Mouse (Mus musculus) kidney, postnatal 25 days (tissue): ENCODE measurements at regions not wholly inside any gene's neighbourhood (a gene's known extent, or its start where the extent isn't known, plus 50 kb on each side); places are given as distances from the start of the nearest gene placed in this dataset.
"Not testable (repeated sequence)": the region's sequence is repeated elsewhere in the genome, so short reads cannot be mapped to it uniquely, and the experiment has no call there.

Experiments used
- DNase-seq, 2 experiments: peaks; one replicate each; pipeline ENCODE4 v3.0.0; 2021; ENCODE audit warnings: mixed read lengths in 2 of 2

DNA sequence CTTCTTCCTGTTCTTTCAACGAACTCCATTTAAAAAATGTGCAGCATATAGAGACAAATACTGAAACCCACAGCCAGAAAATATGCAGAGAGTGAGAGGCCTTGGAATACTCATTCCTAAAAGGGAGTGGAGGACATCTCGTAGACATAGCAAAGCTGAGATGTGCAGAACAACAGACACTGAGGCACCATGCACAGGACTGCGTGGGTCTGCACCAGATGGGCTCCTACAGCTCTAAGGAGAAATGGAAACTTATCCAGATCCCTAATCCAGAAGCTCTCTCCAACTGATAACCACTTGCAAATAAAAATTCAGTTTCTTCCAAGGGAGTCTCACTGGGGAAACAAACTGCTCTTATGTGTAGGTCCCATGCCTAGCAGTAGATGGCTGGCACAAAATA, 101.6 kb downstream of the Slc25a24 start:
- DNase-seq, result no peak

DNA sequence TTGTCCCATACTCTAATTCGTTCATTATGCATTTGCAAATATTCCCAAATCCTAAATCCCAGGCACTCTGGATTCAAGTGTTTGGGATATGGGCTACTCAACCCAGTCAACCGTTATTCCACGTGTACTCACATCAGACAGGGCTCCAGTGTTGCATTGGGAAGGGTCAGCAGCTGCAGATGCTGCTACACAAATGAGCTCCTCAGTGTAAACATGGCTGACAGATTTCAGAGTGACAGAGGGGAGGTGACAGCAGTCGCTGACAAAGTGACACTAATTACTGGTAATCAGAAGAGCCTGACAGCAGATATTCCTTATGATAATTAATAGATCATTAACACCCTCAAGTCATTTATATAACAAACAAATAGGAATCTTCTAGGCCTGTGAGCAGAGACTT, 106.2 kb upstream of the Vav3 start:
- DNase-seq, result no peak

DNA sequence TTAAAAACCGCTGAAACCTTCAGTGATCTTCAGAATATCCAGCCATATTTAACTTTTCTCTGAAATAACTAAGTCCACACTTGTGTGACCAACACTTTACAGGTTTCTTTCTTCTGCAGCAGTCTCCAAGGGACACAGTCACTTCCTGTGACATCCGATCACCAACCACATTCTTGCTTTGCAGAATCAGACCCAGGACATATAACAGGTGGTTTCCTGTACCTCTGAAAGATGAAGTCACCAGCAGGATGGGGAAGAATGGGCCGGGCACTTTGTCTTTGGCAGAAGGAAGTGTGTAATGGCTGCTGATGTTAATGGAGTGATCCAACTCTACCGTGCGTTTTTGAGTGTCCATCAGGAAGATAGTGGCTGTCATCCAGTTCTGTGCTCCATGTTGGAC, 103.5 kb upstream of the Vav3 start:
- no peak for DNase-seq

DNA sequence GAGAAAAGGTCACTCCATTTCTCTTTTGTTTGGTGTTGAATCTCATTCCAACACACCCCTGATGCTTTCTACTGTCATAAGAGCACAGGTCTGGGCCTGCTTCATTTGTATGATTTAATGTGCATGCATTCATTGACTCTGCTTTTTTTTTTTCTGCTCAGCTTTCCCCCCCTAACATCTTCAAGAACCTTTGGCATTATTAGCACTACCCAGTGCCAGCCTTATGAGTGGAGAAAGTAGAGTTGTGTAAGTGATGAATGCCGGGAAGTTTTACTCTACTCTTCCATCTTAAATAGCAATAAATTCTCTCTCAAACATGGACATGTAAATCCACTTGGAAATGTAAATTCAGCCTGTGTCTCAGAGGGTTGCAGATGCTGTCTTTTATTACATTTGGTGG, 97.0 kb upstream of the Vav3 start:
- no peak for DNase-seq

DNA sequence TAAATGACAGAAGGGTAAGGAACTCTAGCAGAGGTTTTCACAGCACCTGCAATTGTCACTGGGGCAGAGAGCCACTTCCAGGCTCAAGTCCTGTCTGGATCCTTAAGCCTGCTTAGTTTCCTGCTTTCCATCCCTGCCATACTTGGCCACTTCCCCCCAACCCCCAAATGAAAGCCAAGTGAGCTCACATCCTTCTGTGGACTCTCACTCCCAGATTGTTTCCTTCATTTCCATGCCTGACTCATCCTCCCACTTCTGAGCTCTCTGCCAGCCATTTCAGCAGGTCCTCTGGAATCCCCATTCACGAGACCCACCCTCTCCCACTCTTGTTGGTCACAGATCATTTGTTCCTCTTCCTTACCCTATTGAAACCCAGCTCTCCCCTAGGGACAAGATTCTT, 91.7 kb upstream of the Vav3 start:
- no peak for DNase-seq

DNA sequence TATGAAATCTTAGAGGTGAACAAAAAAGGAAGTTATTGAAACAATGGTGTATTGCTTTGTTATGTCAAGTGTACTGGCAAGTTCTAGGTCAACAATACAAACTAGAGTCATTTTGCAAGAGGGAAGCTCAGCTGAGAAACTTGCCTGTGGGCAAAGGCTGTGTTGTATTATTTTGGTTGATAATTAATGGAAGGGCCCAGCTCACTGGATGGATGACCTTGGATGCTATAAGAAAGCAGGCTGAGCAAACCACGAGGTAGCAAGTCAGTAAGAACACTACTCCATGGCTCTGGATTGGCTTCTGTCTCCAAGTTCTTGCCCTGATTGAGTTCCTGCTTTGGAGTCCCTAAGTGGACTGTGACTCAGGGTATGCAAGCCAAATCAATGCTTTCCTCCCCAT, 91.1 kb upstream of the Vav3 start:
- DNase-seq, result peak in 1 of 2 experiments; percentile 13

DNA sequence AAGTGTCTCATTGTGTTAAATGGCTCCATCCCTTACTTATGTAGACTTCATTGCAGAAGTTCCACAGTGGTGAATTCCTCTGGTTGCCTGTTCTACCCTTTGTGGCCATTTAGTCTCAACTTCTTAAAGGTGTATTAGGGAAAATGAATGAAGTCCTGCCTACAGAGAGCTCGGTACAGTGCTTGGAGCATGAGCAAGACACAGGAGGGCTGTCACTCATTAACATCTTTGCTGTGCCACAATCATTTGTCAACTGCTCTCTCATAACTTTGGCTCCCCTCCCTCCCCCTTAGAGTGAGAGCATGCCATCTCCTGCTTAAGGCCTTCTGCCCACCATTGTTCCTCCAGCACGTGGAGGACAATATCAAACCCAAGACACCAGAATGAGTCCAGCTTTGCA, 90.5 kb upstream of the Vav3 start:
- no peak for DNase-seq

DNA sequence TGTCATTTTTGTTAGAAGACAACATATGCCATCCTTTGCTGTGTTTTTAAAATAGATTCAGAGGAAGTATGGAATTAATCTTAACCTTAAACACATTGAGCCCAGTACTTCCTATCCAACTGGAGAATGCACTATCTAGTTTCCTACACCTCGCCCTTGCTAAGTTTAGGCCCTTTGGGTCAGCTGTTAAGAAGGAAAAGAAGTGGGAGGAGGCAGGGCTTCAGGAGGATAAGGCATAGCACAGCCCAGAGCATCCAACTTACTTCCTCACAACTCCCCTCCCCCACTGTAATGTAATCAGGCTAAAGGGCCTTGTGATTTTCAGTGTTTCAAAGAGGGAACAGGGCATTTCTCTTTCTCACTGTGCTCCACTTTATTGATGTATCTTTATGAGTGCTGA, 88.7 kb upstream of the Vav3 start:
- DNase-seq, result peak in 1 of 2 experiments; percentile 13

DNA sequence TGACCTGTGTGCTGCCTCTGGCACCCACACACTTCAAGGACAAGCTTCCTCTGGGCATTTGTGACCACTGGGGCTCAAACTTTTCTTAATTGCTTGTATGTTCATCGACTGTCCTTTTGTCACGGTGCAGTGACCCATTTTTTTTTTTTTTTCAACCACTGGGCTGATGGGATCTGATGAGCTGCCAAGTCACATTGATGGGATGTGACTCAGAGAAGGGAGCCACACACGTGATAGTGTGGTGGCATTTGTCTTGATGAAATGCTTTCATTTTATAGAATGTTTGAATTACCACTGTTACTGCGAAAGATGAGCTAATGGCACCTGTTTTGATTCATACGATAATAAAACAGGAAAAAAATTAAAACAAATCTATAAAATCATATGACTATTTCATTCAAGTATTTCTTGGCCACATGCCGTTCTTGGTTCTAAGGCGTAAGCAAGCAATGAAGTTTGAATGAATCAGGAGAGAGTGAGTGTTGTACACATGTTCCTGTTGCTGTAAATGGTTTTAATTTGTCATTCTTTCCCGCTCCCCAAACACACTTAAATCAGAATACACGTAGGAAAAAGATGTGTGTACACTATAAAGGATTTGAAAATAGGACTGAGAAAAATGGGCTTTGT, 86.3 kb upstream of the Vav3 start:
- no peak for DNase-seq

DNA sequence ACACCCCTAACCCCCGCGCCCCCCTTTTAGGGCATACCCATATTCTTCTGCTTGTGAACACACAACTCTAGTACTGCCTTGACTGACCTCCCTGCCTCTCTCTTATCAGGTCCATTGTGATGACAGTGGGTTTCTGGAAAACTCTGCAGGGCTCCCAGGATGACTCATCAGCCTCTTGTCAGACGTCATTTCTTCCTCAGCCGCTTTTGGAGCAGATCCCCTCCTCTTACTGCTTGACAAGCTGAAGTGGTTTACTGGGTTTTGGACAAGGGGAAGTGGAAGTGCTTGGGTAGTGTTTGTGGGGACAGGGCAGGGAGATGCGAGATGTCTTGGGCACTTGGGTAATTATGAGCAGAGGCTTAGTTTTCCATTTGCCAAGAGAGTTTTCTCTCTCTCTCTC, 85.5 kb upstream of the Vav3 start:
- DNase-seq, result no peak

DNA sequence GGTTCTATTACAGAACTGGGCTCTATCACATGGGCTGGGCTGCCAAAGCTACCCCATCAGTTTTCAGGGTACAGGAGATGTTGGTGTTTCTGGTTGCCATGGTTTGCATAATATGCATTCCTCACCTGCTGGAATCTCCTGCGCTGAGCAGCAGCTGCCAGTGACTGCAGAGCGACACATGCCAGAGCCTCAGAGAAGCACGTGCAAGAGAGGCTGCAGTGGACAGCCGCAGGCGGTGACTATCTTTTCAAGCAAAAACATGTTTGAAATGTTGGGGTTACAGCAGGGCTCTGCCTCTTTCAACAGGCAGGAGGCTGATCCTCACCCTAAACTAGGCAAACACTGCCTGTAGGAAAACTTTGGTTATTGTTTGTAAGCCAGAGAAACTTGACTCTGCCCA, 83.7 kb upstream of the Vav3 start:
- no peak for DNase-seq

DNA sequence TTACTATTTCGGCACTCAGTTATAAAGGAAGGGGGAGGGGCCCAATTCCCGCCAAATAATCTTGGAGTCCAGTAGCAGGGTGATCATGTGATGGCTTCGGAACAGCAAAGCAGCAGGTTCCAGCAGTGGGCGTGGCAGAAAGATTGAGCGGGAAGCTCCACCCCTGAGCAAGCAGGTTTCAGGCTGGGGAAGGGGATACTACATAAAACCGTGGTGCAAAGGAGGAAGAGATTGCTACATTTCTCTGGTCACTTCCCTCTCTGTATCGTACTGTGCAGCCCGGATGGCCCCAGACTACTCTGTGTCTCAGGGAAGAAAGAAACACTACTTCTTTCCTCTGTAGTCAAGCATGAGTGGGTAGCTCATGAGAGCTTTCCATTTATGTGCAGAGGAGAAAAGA, 73.5 kb upstream of the Vav3 start:
- not testable (repeated sequence) for DNase-seq

DNA sequence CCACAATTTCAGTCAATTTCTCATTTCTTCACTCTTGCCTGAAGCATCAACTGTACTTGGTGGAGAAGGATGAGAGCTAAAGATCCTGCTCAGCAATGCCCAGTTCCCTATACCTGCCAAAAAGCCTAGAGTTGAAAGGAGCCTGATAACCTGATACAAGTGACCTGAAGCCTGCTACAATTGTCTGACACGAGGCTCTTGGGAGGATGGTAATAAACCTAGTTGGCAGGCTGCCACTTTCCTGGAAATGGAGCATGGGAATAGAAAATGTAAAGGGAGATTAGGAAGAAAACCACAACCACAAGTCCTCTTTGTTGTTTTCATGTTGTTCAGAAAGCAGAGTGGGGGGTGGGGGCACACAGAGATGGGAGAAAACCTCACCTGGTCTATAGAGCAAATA, 69.7 kb upstream of the Vav3 start:
- no peak for DNase-seq

DNA sequence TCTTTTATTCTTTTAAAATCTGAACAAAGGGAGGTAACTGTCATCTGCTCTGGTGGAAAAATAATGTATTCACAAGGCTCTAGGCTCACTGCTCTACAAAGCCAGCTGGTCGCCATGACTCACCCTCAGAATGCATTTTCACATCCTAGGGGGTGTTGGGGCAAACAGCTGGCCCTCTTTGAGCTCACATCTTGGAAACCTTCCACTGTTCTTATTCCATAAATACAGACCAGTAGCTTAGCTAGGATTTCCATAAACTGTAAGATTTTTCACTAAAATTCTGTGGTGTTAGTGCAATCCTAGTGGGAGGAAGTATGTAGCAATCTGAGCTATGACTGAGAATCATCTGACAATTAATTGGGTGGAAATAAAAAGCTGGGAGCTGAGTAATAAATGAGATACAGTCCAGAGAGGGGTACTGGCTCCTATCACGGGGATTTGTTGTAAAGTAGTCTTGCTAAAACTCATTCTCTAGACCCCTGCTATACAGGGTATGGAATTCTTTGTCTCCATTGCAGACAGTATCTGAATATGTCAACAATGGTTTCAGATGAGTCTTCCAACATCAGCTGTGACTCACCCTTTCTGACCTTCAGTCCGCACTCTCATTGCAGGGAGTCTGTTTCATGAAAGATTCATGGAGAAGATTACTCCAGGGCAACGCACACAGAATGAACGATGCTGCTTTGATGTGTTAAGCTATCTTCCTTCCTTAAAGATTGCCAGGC, 67.2 kb upstream of the Vav3 start:
- no peak for DNase-seq

DNA sequence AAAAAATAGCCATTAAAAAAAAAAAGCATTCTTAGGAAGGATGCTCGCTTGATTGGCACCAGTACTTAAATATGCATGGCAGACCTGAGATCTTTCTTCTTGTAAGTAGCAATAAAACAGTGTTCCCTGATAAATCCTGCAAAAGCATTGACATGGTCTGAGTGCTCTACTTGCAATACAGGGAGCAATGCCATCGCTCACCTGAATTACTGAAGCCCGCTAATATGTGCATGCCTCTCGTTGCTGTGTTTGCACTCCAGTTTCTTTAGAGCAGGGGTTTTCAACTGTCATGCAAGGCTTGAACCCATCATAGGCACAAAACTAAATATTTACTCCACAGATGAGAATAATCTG, 66.7 kb upstream of the Vav3 start:
- no peak for DNase-seq

DNA sequence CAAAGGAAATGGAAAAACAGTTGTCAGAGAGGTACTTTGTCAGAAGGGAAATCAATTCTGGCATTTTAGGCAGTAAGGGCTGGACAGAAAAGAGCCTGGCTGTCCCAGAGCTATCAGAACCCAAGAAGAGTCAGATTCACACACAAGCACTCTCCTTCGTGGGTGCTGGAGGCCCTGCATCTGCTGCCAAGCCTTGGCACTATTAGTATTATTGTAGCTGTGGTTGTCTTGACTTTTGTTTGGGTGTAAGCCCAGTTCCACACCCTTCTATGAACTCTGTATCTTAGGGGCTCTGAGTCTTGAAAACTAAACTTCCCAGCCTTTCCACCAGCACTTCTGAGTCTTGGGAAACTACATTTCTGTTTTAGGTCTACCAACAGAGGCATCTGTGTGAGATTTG, 61.4 kb upstream of the Vav3 start:
- DNase-seq, result no peak

DNA sequence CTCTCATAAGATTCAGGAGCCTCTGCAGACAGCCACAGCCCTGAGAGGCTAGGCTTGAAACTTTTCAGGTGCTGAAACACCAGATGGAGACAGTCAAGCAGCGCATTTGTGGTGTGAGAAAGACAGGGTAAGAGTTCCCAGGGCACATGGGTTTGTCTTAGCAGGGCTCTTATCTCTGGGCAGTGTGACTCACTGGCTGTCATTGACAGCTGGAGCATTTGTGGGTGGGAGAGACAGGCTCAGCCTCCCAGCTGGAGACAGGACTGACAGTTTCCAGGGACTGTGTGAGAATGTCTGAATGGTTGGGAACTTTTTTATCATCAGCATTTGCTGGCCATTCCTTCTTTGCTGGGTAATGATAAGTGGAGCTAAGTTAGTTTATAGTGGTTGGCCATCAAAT, 53.9 kb upstream of the Vav3 start:
- DNase-seq, result no peak
